Mouse (Mus musculus): ENCODE data around the gene Rptor. TPM values are rescaled to one million over a fixed set of nuclear protein-coding genes. Genes with fewer than 3 reads are reported as not detected.

Rptor gene
- polyA plus RNA-seq, 1 experiment from 2014 or later: 4.9 TPM

DNA sequence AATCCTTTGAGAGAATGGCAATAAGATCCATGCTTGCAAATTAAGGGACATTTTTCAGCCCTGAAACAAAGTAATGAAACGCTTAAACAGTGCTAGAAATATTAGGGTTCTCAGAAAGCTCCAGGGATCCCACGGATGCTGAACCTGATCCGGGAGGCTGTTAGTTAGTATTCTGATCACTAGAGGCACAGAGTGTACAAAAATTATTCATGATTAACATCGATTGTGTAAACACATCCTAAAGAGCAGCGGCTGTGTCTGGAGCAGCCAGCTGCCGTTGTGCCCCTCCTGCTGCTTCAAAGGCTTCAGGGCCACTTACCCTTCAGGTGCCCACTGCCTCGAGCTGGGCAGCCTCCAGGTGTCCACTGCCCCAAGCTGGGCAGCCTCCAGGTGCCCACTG is 185.8 kb downstream of the Rptor start:
- WGBS (ENCODE audit: insufficient replicate concordance): 73% methylated on average over 7 of the region's 7 CpGs
- Histone ChIP-seq H3K4me1 (replicated peaks) (no peaks in the 10 kb centered on the region; the same call in 1 of the 2 replicates), H3K36me3 (peaks cover 6% of the 10 kb centered on the region; the same call in 1 of the 2 replicates), H3K4me2 (no peak overlapping the region), H3K4me3 (replicated peaks) (no peak overlapping the region), H3K9ac (no peak overlapping the region), H3K9me3 (replicated peaks) (no peaks in the 10 kb centered on the region), H3K27me3 (no peaks in the 10 kb centered on the region), H3K27ac (no peak overlapping the region)
- no peak for DNase-seq
- ATAC-seq (ENCODE audit: low read depth): no peak

GRCm38 (mm10) chr11:119788919-119789713 is 186.4 kb downstream of the Rptor start:
- no peak for ATAC-seq (ENCODE audit: low read depth)
- no peaks in the 10 kb centered on the region; the same call in 1 of the 2 replicates for H3K4me1 ChIP-seq (replicated peaks)

DNA sequence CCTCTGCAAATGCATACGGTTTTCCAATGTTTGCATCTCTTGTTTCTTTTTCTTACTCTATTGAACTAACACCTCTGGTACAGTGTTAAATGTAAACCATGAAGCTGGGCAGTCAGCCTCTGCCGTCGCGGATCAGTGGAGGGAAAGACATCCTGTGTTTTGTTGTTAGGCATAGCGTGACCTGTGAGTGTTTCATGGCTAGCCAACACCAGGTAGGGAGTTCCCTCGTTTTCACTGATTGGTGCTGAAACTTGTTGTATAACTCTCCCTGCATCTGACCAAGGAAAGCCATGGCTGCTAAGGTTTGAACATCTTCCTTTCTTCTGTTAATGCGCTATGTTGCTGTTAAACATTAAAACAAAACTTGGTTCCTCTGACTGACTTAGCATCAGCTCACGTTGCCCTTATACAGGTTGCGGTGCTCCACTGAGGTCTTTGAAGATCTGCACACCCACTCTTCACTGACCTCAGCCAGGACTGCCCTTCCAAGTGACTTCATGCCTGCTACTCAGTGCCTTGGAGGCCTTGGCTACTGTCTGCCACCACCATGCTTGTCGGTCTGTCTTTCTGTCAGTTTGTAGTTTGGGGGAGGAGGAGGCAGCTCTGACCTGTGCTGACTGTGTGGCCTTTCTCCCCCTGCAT is 189.3 kb downstream of the Rptor start:
- H3K4me2 ChIP-seq: no peak overlapping the region
- H3K4me3 ChIP-seq (replicated peaks): no peak overlapping the region
- no peak for DNase-seq
- peaks cover 6% of the 10 kb centered on the region; the same call in 1 of the 2 replicates for H3K36me3 ChIP-seq
- no peak for ATAC-seq (ENCODE audit: low read depth)
- no peak overlapping the region for H3K9ac ChIP-seq
- no peak overlapping the region for H3K27ac ChIP-seq
- WGBS (ENCODE audit: insufficient replicate concordance): 82% methylated on average over 10 of the region's 10 CpGs
- H3K27me3 ChIP-seq: no peaks in the 10 kb centered on the region
- H3K4me1 ChIP-seq (replicated peaks): no peaks in the 10 kb centered on the region
- no peaks in the 10 kb centered on the region for H3K9me3 ChIP-seq (replicated peaks)

More at GRCm38 (mm10) chr11:119788919-119789713, 186.4 kb downstream of the Rptor start:
- WGBS (ENCODE audit: insufficient replicate concordance): 70% methylated on average over 3 of the region's 3 CpGs
- Histone ChIP-seq H3K4me2 (no peak overlapping the region), H3K27ac (no peak overlapping the region), H3K4me3 (replicated peaks) (no peak overlapping the region), H3K9ac (no peak overlapping the region), H3K27me3 (no peaks in the 10 kb centered on the region), H3K9me3 (replicated peaks) (no peaks in the 10 kb centered on the region), H3K36me3 (peaks cover 6% of the 10 kb centered on the region; the same call in 1 of the 2 replicates)
- DNase-seq: no peak

- no peak overlapping the region for H3K27ac ChIP-seq
- WGBS (ENCODE audit: insufficient replicate concordance): 72% methylated on average over 6 of the region's 6 CpGs
- peaks cover 6% of the 10 kb centered on the region; the same call in 1 of the 2 replicates for H3K36me3 ChIP-seq
- DNase-seq: no peak
- no peaks in the 10 kb centered on the region for H3K27me3 ChIP-seq
- H3K9ac ChIP-seq: no peak overlapping the region
- no peak overlapping the region for H3K4me3 ChIP-seq (replicated peaks)
- no peak overlapping the region for H3K4me2 ChIP-seq
- ATAC-seq (ENCODE audit: low read depth): no peak
- no peaks in the 10 kb centered on the region for H3K9me3 ChIP-seq (replicated peaks)
- no peaks in the 10 kb centered on the region for H3K4me1 ChIP-seq (replicated peaks)
Observed at GRCm38 (mm10) chr11:119793378-119793777, 190.7 kb downstream of the Rptor start.

DNA sequence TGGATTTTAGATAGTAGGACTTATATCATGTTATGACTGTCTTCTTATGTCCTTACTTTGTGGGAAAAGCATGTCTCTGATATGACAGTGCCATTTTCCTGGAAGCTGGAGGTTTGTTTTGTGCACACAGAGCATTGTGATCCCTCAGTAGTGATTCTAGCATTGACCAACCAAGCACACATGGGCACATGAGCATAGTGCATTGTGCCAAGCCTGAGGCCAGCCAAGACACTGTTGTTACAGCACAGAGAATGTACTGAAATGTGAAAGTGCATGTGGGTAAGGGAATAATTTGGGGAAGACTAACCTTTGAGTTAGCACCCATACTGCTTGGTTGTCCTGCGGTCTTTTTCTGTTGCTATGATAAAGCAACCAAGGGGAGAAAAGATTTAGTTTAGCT is 191.3 kb downstream of the Rptor start:
- H3K4me1 ChIP-seq (replicated peaks): no peaks in the 10 kb centered on the region
- H3K4me3 ChIP-seq (replicated peaks): no peak overlapping the region
- no peak for ATAC-seq (ENCODE audit: low read depth)
- peaks cover 6% of the 10 kb centered on the region; the same call in 1 of the 2 replicates for H3K36me3 ChIP-seq
- no peaks in the 10 kb centered on the region for H3K9me3 ChIP-seq (replicated peaks)
- H3K27ac ChIP-seq: no peak overlapping the region
- H3K9ac ChIP-seq: no peak overlapping the region
- no peaks in the 10 kb centered on the region for H3K27me3 ChIP-seq
- DNase-seq: no peak
- WGBS (ENCODE audit: insufficient replicate concordance): 86% methylated on average over 1 of the region's 1 CpGs
- no peak overlapping the region for H3K4me2 ChIP-seq

DNA sequence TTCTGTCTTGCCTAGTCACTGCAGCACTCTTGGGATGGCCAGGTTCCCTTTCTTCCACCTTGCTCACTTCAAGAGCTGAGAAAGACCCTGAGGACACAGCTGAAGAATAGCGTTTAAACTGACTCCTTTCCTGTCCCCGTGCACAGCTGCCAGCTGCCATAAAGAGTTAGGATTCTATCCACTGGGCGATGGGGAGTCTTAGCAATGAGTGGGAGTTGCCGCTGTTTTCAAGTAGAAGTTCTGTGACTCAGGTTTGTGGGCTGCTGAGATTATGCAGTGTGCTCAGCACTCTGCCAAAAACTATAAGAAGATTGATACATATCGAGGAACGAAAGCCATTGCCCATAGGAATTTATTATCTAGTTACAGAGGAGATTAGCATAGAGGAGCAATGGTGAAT is 192.0 kb downstream of the Rptor start:
- 80% methylated on average over 6 of the region's 6 CpGs for WGBS (ENCODE audit: insufficient replicate concordance)
- H3K27ac ChIP-seq: no peak overlapping the region
- H3K4me3 ChIP-seq (replicated peaks): no peak overlapping the region
- peaks cover 6% of the 10 kb centered on the region; the same call in 1 of the 2 replicates for H3K36me3 ChIP-seq
- H3K9ac ChIP-seq: no peak overlapping the region
- H3K27me3 ChIP-seq: no peaks in the 10 kb centered on the region
- H3K4me1 ChIP-seq (replicated peaks): no peaks in the 10 kb centered on the region
- H3K9me3 ChIP-seq (replicated peaks): no peaks in the 10 kb centered on the region
- ATAC-seq (ENCODE audit: low read depth) (no peak), DNase-seq (no peak)
- no peak overlapping the region for H3K4me2 ChIP-seq

DNA sequence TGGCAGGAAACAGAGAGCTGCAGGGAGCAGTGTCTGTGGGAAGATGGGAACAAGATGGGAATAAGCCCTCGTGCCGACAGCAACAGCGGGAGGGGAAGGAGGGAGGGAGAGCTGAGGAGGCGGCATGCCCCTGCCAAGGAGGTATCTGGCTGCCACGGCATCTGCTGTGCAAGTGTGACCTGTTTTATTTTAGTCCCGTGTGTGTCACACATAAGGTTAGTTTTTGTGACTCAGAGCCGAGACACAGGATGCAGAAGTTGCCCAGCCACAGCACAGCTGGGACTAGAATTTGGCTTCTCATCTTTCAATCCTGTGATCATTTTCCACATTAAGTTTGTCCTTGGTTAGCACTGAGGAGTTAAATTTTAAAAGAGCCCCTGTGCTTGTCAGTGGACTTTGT is 193.7 kb downstream of the Rptor start:
- peaks cover 4% of the 10 kb centered on the region; the same call in 1 of the 2 replicates for H3K36me3 ChIP-seq
- no peaks in the 10 kb centered on the region for H3K9me3 ChIP-seq (replicated peaks)
- peaks cover 3% of the 10 kb centered on the region for H3K4me1 ChIP-seq (replicated peaks)
- H3K9ac ChIP-seq: no peak overlapping the region
- no peak overlapping the region for H3K4me3 ChIP-seq (replicated peaks)
- ATAC-seq (ENCODE audit: low read depth) (no peak), DNase-seq (no peak)
- WGBS (ENCODE audit: insufficient replicate concordance): 65% methylated on average over 7 of the region's 7 CpGs
- no peak overlapping the region for H3K4me2 ChIP-seq
- no peak overlapping the region for H3K27ac ChIP-seq
- H3K27me3 ChIP-seq: no peaks in the 10 kb centered on the region

- Histone ChIP-seq H3K4me2 (no peak overlapping the region), H3K4me3 (replicated peaks) (no peak overlapping the region), H3K27ac (no peak overlapping the region), H3K36me3 (peaks cover 5% of the 10 kb centered on the region; the same call in 1 of the 2 replicates), H3K27me3 (no peaks in the 10 kb centered on the region), H3K9me3 (replicated peaks) (no peaks in the 10 kb centered on the region), H3K9ac (no peak overlapping the region), H3K4me1 (replicated peaks) (peaks cover 7% of the 10 kb centered on the region)
- ATAC-seq (ENCODE audit: low read depth): no peak
- WGBS (ENCODE audit: insufficient replicate concordance): 82% methylated on average over 7 of the region's 7 CpGs
- DNase-seq: no peak
Observed at GRCm38 (mm10) chr11:119796846-119797245, 194.1 kb downstream of the Rptor start.

DNA sequence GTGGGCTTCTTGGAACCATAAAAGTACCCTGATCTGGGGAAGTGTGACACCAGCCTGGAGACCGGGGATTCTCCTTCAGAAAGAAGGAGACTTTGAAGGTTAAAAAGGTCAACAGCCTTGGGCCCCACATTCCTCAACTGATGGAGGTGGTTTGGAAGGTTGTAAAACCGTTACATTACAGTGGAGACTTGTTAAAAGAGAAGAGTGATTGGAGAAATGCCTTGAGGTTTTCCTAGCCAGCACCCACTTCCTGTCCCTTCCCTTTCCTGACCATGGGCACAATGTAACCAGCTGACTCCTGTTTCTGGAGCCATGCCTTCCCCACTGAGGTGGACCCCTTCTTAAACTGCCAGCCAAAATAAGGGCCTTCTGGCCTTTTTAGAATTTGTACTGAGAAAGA is 196.8 kb downstream of the Rptor start:
- Histone ChIP-seq H3K27me3 (no peaks in the 10 kb centered on the region), H3K36me3 (peaks cover 14% of the 10 kb centered on the region; the same call in 1 of the 2 replicates), H3K27ac (no peak overlapping the region), H3K4me3 (replicated peaks) (no peak overlapping the region), H3K9me3 (replicated peaks) (no peaks in the 10 kb centered on the region), H3K9ac (no peak overlapping the region), H3K4me1 (replicated peaks) (peaks cover 12% of the 10 kb centered on the region), H3K4me2 (no peak overlapping the region)
- WGBS (ENCODE audit: insufficient replicate concordance): 61% methylated on average over 2 of the region's 2 CpGs
- DNase-seq (no peak), ATAC-seq (ENCODE audit: low read depth) (no peak)

DNA sequence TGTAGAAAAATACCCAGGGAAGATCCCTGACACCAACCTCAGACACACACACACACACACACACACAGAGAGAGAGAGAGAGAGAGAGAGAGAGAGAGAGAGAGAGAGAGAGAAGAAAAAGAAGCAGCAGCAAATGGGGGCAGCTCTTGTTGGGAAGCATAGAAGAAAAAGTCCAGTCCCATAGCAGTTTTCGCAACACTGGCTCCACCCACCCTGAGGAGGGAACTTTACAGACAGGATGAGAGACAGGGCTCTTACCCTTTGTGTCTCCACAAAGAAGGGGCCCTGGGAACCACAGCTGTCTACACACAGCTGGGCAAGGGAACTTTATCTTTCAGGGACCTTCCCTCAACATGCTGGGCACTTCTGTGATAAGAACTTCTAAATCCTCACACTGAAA is 199.2 kb downstream of the Rptor start:
- no peak for ATAC-seq (ENCODE audit: low read depth)
- Histone ChIP-seq H3K4me3 (replicated peaks) (no peak overlapping the region), H3K9me3 (replicated peaks) (no peaks in the 10 kb centered on the region), H3K4me1 (replicated peaks) (peaks cover 14% of the 10 kb centered on the region), H3K36me3 (peaks cover 17% of the 10 kb centered on the region), H3K4me2 (no peak overlapping the region), H3K27ac (no peak overlapping the region), H3K27me3 (no peaks in the 10 kb centered on the region), H3K9ac (no peak overlapping the region)
- no peak for DNase-seq
- WGBS (ENCODE audit: insufficient replicate concordance): 61% methylated on average over 1 of the region's 1 CpGs

GRCm38 (mm10) chr11:119802947-119803346 is 200.2 kb downstream of the Rptor start:
- no peak overlapping the region for H3K9ac ChIP-seq
- H3K4me1 ChIP-seq (replicated peaks): peaks cover 25% of the 10 kb centered on the region
- H3K9me3 ChIP-seq (replicated peaks): no peaks in the 10 kb centered on the region
- H3K27ac ChIP-seq: no peak overlapping the region
- H3K4me3 ChIP-seq (replicated peaks): no peak overlapping the region
- no peaks in the 10 kb centered on the region for H3K27me3 ChIP-seq
- H3K36me3 ChIP-seq: peaks cover 21% of the 10 kb centered on the region
- no peak overlapping the region for H3K4me2 ChIP-seq
- no peak for ATAC-seq (ENCODE audit: low read depth)
- no peak for DNase-seq
- 76% methylated on average over 7 of the region's 7 CpGs for WGBS (ENCODE audit: insufficient replicate concordance)

Data from liver, embryonic 13.5 days (tissue).